Mouse (Mus musculus) ES-Bruce4 (cell line): Measurements from ENCODE around the gene Bend3. TPM values are rescaled to one million over a fixed set of nuclear protein-coding genes. Genes with fewer than 3 reads are reported as not detected.

Experiments used
- H3K27ac ChIP-seq: 2 replicates; pipeline ENCODE4 v1.5.1; 2012; ENCODE audit warnings: low read length, inconsistent platforms; ENCODE audit not compliant: insufficient read depth
- H3K27me3 ChIP-seq: 2 replicates; pipeline ENCODE4 v1.6.1; 2012; ENCODE audit warnings: mild to moderate bottlenecking, low read length, inconsistent platforms; ENCODE audit not compliant: control insufficient read depth, poor library complexity, insufficient read depth, severe bottlenecking
- H3K36me3 ChIP-seq: 2 replicates; pipeline ENCODE4 v1.6.1; 2012; ENCODE audit warnings: inconsistent platforms, mild to moderate bottlenecking, low read length, moderate library complexity; ENCODE audit not compliant: control insufficient read depth, poor library complexity, insufficient read depth, severe bottlenecking
- H3K4me1 ChIP-seq: one replicate; pipeline ENCODE4 v1.8.1; 2011; ENCODE audit warnings: low read length; ENCODE audit not compliant: control insufficient read depth, insufficient read depth
- H3K4me3 ChIP-seq: 2 replicates; pipeline ENCODE4 v1.5.1; 2011; ENCODE audit warnings: low read depth, mild to moderate bottlenecking, low read length
- H3K9ac ChIP-seq: 2 replicates; pipeline ENCODE4 v1.6.1; 2012; ENCODE audit warnings: low read depth, mild to moderate bottlenecking, inconsistent platforms; ENCODE audit not compliant: poor library complexity, severe bottlenecking
- H3K9me3 ChIP-seq: replicated peaks from 2 replicates; pipeline ENCODE4 v1.6.1; 2012; ENCODE audit warnings: mild to moderate bottlenecking, low read length, inconsistent platforms; ENCODE audit not compliant: control insufficient read depth, poor library complexity, insufficient read depth, severe bottlenecking
- CTCF ChIP-seq: IDR thresholded peaks from one replicate; pipeline ENCODE4 v1.8.1; 2011; ENCODE audit warnings: low read depth, low read length
- EP300 ChIP-seq: IDR thresholded peaks from 2 replicates; pipeline ENCODE4 v1.6.1; 2011; ENCODE audit warnings: low read depth, low read length; ENCODE audit not compliant: insufficient read depth
- POLR2A ChIP-seq: IDR thresholded peaks from one replicate; pipeline ENCODE4 v1.8.1; 2011; ENCODE audit warnings: low read length; ENCODE audit not compliant: insufficient read depth
- polyA plus RNA-seq: library from polyadenylated mRNA; stranded (reverse); fragments of >200 nt; gene quantifications from 2 replicates; pipeline ENCODE4 v1.2.4, GENCODE M21; 2011; ENCODE audit warnings: low read depth; ENCODE audit not compliant: missing spikeins, insufficient read depth, insufficient read length

The Bend3 gene
- polyA plus RNA-seq, 1 experiment, result 18.2 TPM

GRCm38 (mm10) chr10:43490034-43490433 is 11.4 kb downstream of the Bend3 start:
- no peak for TF ChIP-seq EP300
- no peak for TF ChIP-seq CTCF
- H3K9me3 ChIP-seq, result no peaks in the 10 kb centered on the region
- no peaks in the 10 kb centered on the region for H3K36me3 ChIP-seq
- peak overlapping the region; percentile 28 for H3K9ac ChIP-seq
- H3K27me3 ChIP-seq, result no peaks in the 10 kb centered on the region
- H3K4me1 ChIP-seq, result peaks cover 7% of the 10 kb centered on the region
- H3K4me3 ChIP-seq, result peak overlapping the region; percentile 5
- peak overlapping the region; percentile 54 for H3K27ac ChIP-seq

GRCm38 (mm10) chr10:43490846-43491245 is 12.2 kb downstream of the Bend3 start:
- 0 out of 2 replicates have a peak overlapping the region, but pooled peaks have one; percentile 54 for H3K27ac ChIP-seq

GRCm38 (mm10) chr10:43502599-43502998 is 24.0 kb downstream of the Bend3 start:
- TF ChIP-seq POLR2A (no peak), EP300 (no peak), CTCF (no peak)
- Histone ChIP-seq H3K36me3 (peaks cover 2% of the 10 kb centered on the region; the same call in 1 of the 2 replicates), H3K4me3 (no peak overlapping the region), H3K27ac (no peak overlapping the region), H3K9me3 (no peaks in the 10 kb centered on the region), H3K4me1 (no peaks in the 10 kb centered on the region), H3K27me3 (no peaks in the 10 kb centered on the region), H3K9ac (no peak overlapping the region)

More at GRCm38 (mm10) chr10:43490846-43491245, 12.2 kb downstream of the Bend3 start:
- Histone ChIP-seq H3K9ac (peak overlapping the region; percentile 28; the same call in 1 of the 2 replicates), H3K27me3 (no peaks in the 10 kb centered on the region), H3K4me3 (peak overlapping the region; percentile 41), H3K9me3 (no peaks in the 10 kb centered on the region), H3K36me3 (no peaks in the 10 kb centered on the region), H3K4me1 (peaks cover 7% of the 10 kb centered on the region)
- TF ChIP-seq CTCF, result no peak
- no peak for TF ChIP-seq POLR2A
- TF ChIP-seq EP300, result no peak

GRCm38 (mm10) chr10:43504291-43504690 is 25.7 kb downstream of the Bend3 start:
- Histone ChIP-seq H3K9me3 (no peaks in the 10 kb centered on the region), H3K9ac (no peak overlapping the region), H3K4me1 (peaks cover 3% of the 10 kb centered on the region), H3K36me3 (0 out of 2 replicates have a peak, but pooled peaks cover 2% of the 10 kb centered on the region), H3K27me3 (no peaks in the 10 kb centered on the region), H3K4me3 (no peak overlapping the region), H3K27ac (no peak overlapping the region)
- TF ChIP-seq EP300 (no peak), POLR2A (no peak), CTCF (no peak)

GRCm38 (mm10) chr10:43507051-43507450 is 28.4 kb downstream of the Bend3 start:
- no peak overlapping the region for H3K9ac ChIP-seq
- 0 out of 2 replicates have a peak, but pooled peaks have one; percentile 8 for TF ChIP-seq EP300
- no peak for TF ChIP-seq POLR2A
- H3K27me3 ChIP-seq, result no peaks in the 10 kb centered on the region
- no peak overlapping the region for H3K4me3 ChIP-seq
- peaks cover 8% of the 10 kb centered on the region for H3K4me1 ChIP-seq
- H3K36me3 ChIP-seq, result no peaks in the 10 kb centered on the region
- H3K27ac ChIP-seq, result peak overlapping the region; percentile 67
- H3K9me3 ChIP-seq, result no peaks in the 10 kb centered on the region

GRCm38 (mm10) chr10:43509228-43509627 is 30.6 kb downstream of the Bend3 start:
- TF ChIP-seq POLR2A (no peak), CTCF (no peak)

More at GRCm38 (mm10) chr10:43509228-43509627, 30.6 kb downstream of the Bend3 start:
- Histone ChIP-seq H3K4me1 (peaks cover 8% of the 10 kb centered on the region), H3K9me3 (no peaks in the 10 kb centered on the region), H3K9ac (no peak overlapping the region), H3K36me3 (no peaks in the 10 kb centered on the region), H3K27me3 (no peaks in the 10 kb centered on the region), H3K27ac (no peak overlapping the region), H3K4me3 (no peak overlapping the region)
